Mouse (Mus musculus): Measurements from ENCODE around the gene Prkn. TPM values are rescaled to one million over a fixed set of nuclear protein-coding genes. Genes with fewer than 3 reads are reported as not detected.

Prkn gene
- polyA plus RNA-seq, 1 experiment, result 0.58 TPM

GRCm38 (mm10) chr17:10854207-10854606 is 14.0 kb downstream of the Prkn start:
- Histone ChIP-seq H3K36me3 (ENCODE audit: control insufficient read depth, insufficient read depth, low read length) (no peaks in the 10 kb centered on the region), H3K27me3 (ENCODE audit: control insufficient read depth, insufficient read depth, low read length) (no peaks in the 10 kb centered on the region), H3K27ac (ENCODE audit: insufficient read depth, low read depth, low read length) (no peak overlapping the region), H3K4me1 (ENCODE audit: control insufficient read depth, insufficient read depth, insufficient read length, low read length) (no peaks in the 10 kb centered on the region), H3K4me3 (ENCODE audit: low read depth, low read length) (no peak overlapping the region)
- no peak for TF ChIP-seq CTCF (IDR thresholded peaks at IDR 0.05; ENCODE audit: extremely low read depth, insufficient read length, insufficient replicate concordance, low read depth, low read length)
- WGBS, result 86% methylated on average over 3 of the region's 3 CpGs

GRCm38 (mm10) chr17:10874208-10875187 is 34.3 kb downstream of the Prkn start:
- Histone ChIP-seq H3K36me3 (ENCODE audit: control insufficient read depth, insufficient read depth, low read length) (no peaks in the 10 kb centered on the region), H3K27ac (ENCODE audit: insufficient read depth, low read depth, low read length) (no peak overlapping the region), H3K4me3 (ENCODE audit: low read depth, low read length) (no peak overlapping the region), H3K27me3 (ENCODE audit: control insufficient read depth, insufficient read depth, low read length) (no peaks in the 10 kb centered on the region), H3K4me1 (ENCODE audit: control insufficient read depth, insufficient read depth, insufficient read length, low read length) (no peaks in the 10 kb centered on the region)
- WGBS, result 61% methylated on average over 7 of the region's 7 CpGs
- no peak for TF ChIP-seq POLR2A (IDR thresholded peaks at IDR 0.05; ENCODE audit: low read depth, low read length)

GRCm38 (mm10) chr17:10878986-10879385 is 38.8 kb downstream of the Prkn start:
- no peak overlapping the region for H3K27ac ChIP-seq (ENCODE audit: insufficient read depth, low read depth, low read length)
- WGBS, result 80% methylated on average over 5 of the region's 5 CpGs
- no peaks in the 10 kb centered on the region for H3K36me3 ChIP-seq (ENCODE audit: control insufficient read depth, insufficient read depth, low read length)
- H3K27me3 ChIP-seq (ENCODE audit: control insufficient read depth, insufficient read depth, low read length), result no peaks in the 10 kb centered on the region
- no peak for TF ChIP-seq POLR2A (IDR thresholded peaks at IDR 0.05; ENCODE audit: low read depth, low read length)
- TF ChIP-seq CTCF (IDR thresholded peaks at IDR 0.05; ENCODE audit: extremely low read depth, insufficient read length, insufficient replicate concordance, low read depth, low read length), result no peak
- no peaks in the 10 kb centered on the region for H3K4me1 ChIP-seq (ENCODE audit: control insufficient read depth, insufficient read depth, insufficient read length, low read length)
- no peak overlapping the region for H3K4me3 ChIP-seq (ENCODE audit: low read depth, low read length)

- H3K36me3 ChIP-seq (ENCODE audit: control insufficient read depth, insufficient read depth, low read length), result no peaks in the 10 kb centered on the region
- H3K4me3 ChIP-seq (ENCODE audit: low read depth, low read length), result no peak overlapping the region
- 72% methylated on average over 1 of the region's 1 CpGs for WGBS
- no peak overlapping the region for H3K27ac ChIP-seq (ENCODE audit: insufficient read depth, low read depth, low read length)
- no peaks in the 10 kb centered on the region for H3K4me1 ChIP-seq (ENCODE audit: control insufficient read depth, insufficient read depth, insufficient read length, low read length)
- TF ChIP-seq POLR2A (IDR thresholded peaks at IDR 0.05; ENCODE audit: low read depth, low read length) (no peak), CTCF (IDR thresholded peaks at IDR 0.05; ENCODE audit: extremely low read depth, insufficient read length, insufficient replicate concordance, low read depth, low read length) (no peak)
- H3K27me3 ChIP-seq (ENCODE audit: control insufficient read depth, insufficient read depth, low read length), result no peaks in the 10 kb centered on the region
Observed at GRCm38 (mm10) chr17:10882260-10882659, 42.1 kb downstream of the Prkn start.

GRCm38 (mm10) chr17:10887924-10888323 is 47.7 kb downstream of the Prkn start:
- Histone ChIP-seq H3K36me3 (ENCODE audit: control insufficient read depth, insufficient read depth, low read length) (no peaks in the 10 kb centered on the region), H3K4me3 (ENCODE audit: low read depth, low read length) (no peak overlapping the region), H3K27ac (ENCODE audit: insufficient read depth, low read depth, low read length) (no peak overlapping the region), H3K4me1 (ENCODE audit: control insufficient read depth, insufficient read depth, insufficient read length, low read length) (no peaks in the 10 kb centered on the region), H3K27me3 (ENCODE audit: control insufficient read depth, insufficient read depth, low read length) (no peaks in the 10 kb centered on the region)
- WGBS, result 32% methylated on average over 4 of the region's 4 CpGs
- TF ChIP-seq POLR2A (IDR thresholded peaks at IDR 0.05; ENCODE audit: low read depth, low read length) (no peak), CTCF (IDR thresholded peaks at IDR 0.05; ENCODE audit: extremely low read depth, insufficient read length, insufficient replicate concordance, low read depth, low read length) (no peak)

- H3K27ac ChIP-seq (ENCODE audit: insufficient read depth, low read depth, low read length), result no peak overlapping the region
- no peaks in the 10 kb centered on the region for H3K36me3 ChIP-seq (ENCODE audit: control insufficient read depth, insufficient read depth, low read length)
- TF ChIP-seq POLR2A (IDR thresholded peaks at IDR 0.05; ENCODE audit: low read depth, low read length), result no peak
- TF ChIP-seq CTCF (IDR thresholded peaks at IDR 0.05; ENCODE audit: extremely low read depth, insufficient read length, insufficient replicate concordance, low read depth, low read length), result no peak
- no peaks in the 10 kb centered on the region for H3K27me3 ChIP-seq (ENCODE audit: control insufficient read depth, insufficient read depth, low read length)
- no peak overlapping the region for H3K4me3 ChIP-seq (ENCODE audit: low read depth, low read length)
- H3K4me1 ChIP-seq (ENCODE audit: control insufficient read depth, insufficient read depth, insufficient read length, low read length), result no peaks in the 10 kb centered on the region
- WGBS, result 70% methylated on average over 3 of the region's 3 CpGs
Observed at GRCm38 (mm10) chr17:10901686-10902228, 61.6 kb downstream of the Prkn start.

- no peak for TF ChIP-seq CTCF (IDR thresholded peaks at IDR 0.05; ENCODE audit: extremely low read depth, insufficient read length, insufficient replicate concordance, low read depth, low read length)
- TF ChIP-seq POLR2A (IDR thresholded peaks at IDR 0.05; ENCODE audit: low read depth, low read length), result no peak
Observed at GRCm38 (mm10) chr17:10936698-10937097, 96.5 kb downstream of the Prkn start.

More at GRCm38 (mm10) chr17:10936698-10937097, 96.5 kb downstream of the Prkn start:
- Histone ChIP-seq H3K27me3 (ENCODE audit: control insufficient read depth, insufficient read depth, low read length) (no peaks in the 10 kb centered on the region), H3K4me3 (ENCODE audit: low read depth, low read length) (no peak overlapping the region), H3K36me3 (ENCODE audit: control insufficient read depth, insufficient read depth, low read length) (no peaks in the 10 kb centered on the region), H3K27ac (ENCODE audit: insufficient read depth, low read depth, low read length) (no peak overlapping the region), H3K4me1 (ENCODE audit: control insufficient read depth, insufficient read depth, insufficient read length, low read length) (no peaks in the 10 kb centered on the region)

Data from small intestine, adult 2 months (tissue).